Mouse (Mus musculus): Measurements from ENCODE around the gene P2rx7.

DNA sequence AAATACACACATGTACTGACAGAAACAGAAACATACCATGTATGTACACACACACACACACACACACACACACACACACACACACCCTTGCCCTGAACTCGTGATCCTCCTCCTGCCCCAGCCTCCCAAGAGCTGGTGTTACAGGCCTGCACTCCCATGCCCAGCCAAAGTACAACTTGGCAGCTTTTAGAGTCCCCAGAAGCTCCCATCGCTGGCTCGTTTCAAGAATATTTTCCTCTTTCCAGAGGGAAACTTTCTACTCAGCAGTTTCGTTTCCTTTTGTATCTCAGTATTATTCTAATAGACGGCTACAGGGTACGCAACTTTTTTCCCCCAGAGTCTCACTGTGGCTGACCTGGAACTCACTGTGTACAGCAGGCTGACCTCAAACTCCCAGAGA, 58.4 kb downstream of the P2rx7 start:
- TF ChIP-seq CTCF (IDR thresholded peaks at IDR 0.05) (no peak), EP300 (IDR thresholded peaks at IDR 0.05) (no peak)

Data from lung, postnatal 0 days (tissue).